Mouse (Mus musculus): ENCODE measurements around the gene Syne1. TPM values are rescaled to one million over a fixed set of nuclear protein-coding genes. Genes with fewer than 3 reads are reported as not detected.

The Syne1 gene
- total RNA-seq, 1 experiment from 2014 or later, result 63.5 TPM

DNA sequence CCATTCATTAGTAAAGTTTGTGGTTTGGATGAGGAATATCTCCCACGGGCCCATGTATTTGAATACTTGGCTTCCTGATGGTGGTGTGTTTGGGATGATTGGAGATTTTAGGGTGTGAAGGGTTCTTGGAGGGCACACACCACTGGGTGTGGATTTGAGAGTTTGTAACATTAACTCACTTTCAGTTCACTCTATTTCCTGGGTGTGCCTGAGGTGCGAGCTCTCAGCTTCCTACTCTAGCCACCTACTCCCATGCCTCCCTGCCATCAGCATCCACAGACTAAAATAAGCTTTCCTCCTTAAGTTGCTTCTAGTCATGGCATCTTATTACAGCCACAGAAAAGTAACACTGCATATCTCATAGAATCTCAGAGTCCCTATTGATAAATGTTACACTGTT, 101.3 kb downstream of the Syne1 start:
- no peak for ATAC-seq (replicated peaks; ENCODE audit: insufficient number of reproducible peaks, low FRiP score, low TSS enrichment, poor library complexity, severe bottlenecking)

DNA sequence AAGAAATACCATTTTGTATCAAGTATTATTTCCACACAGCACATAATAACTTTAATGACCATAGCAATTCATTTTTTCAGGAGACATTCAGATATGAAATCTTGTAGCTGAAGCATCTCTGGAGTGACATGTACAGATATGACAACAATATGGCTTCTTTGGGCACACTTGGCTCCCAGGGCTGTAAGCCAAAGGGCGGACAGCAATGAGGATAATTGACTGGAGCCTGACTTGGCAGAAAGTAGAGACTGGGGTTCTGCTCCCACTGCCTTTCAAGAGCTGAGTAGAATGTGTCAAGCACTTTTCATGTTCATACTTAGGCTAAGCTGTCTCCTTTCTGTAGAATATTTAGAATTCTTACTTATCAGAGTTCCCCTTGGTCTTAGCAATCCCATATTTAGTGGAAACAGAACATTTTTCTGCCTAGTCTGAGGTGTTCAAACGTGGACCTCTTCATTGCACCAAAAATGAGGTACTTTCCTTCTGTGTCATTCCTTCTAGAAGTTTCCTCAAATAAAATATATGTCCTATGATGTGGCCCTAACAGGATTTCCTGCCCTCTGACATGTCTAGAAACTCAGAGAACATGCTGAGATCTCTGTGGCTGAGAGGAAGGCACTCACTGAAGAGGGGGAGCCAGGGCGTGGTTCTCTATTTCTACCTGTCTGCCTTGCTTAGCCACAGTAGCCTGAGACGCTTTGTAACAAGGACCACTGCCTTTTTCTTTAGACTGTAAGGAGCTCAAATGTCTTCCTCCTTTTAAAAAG, 103.1 kb downstream of the Syne1 start:
- no peak for ATAC-seq (replicated peaks; ENCODE audit: insufficient number of reproducible peaks, low FRiP score, low TSS enrichment, poor library complexity, severe bottlenecking)

DNA sequence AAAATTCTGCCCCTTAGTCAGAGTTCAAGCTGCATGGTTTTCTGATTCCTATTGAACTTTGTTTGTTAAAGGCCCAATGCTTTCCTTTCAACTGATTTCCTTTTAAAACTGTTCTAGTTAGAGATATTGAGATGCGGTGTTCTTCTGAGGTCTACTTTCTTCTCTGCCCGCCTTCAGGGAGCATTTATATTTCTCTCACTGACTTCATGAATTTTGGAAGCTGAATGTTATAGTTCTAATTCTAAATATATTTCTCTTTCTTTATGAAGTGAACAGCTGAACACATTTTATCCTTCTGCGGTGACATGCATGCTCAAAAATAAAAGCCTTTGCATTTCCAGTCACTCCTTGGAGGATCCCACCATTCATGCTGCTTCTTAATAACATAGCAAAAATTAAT, 106.0 kb downstream of the Syne1 start:
- ATAC-seq (replicated peaks; ENCODE audit: insufficient number of reproducible peaks, low FRiP score, low TSS enrichment, poor library complexity, severe bottlenecking), result no peak

DNA sequence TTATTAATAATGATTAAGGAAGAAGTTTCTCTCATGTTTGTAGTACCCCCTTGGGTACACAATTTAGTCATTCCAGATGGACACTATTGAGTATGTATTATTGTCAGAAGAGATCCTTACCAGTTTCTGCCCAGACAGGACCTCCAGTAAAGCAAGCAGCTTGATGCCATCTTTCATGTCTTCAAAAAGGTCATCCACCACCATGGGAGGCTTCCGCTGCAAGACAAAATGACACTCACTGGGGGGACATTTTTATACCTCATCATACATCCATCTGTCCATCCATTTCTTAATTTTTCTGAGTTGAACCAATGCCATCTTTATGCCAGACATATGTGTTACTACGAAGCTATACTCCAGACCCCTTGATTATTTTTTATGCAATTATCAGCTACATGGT, 108.3 kb downstream of the Syne1 start:
- no peak for ATAC-seq (replicated peaks; ENCODE audit: insufficient number of reproducible peaks, low FRiP score, low TSS enrichment, poor library complexity, severe bottlenecking)

DNA sequence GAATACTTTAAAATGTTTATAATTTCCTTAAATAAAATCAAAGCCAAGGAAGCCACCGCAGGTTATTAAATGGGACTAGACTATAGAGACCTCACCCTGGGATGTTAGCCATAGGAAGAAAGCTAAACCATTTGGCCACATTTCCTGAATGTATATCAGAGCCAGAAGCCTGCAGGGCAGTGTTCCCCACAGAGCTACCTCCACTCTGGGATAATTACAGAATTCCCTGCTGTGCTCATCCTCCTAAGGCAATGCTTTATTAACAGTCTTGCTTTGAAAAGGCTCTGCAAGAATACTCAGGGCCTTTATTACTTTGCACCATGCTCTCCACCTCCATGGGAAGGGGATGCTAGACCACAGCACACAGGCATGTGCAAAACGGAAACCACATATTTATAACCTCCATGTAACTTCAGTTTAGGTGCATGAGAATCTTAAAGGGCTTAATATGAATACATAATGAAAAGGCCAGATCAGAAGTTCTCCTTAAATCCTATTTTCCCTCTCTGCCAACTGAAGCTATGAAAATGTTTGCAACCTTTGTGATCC, 111.4 kb downstream of the Syne1 start:
- ATAC-seq (replicated peaks; ENCODE audit: insufficient number of reproducible peaks, low FRiP score, low TSS enrichment, poor library complexity, severe bottlenecking), result no peak

DNA sequence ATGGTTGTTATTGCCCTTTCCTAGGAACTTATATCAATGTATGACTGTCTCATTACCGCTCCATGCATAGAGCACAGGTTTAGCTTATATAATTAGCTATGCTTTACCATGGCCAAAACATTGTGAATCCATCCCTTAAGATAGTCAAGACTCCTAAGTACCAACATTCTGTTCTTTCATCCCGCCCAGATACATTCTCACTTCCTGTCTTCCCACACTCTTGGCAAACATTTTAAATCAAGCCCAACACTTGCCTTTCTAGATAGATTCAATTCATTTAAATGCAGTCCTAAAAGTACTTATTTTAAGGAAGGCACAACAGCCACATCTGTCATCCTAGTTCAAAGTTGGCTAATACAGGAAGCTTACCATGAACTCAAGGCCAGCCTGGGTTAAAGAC, 113.5 kb downstream of the Syne1 start:
- ATAC-seq (replicated peaks; ENCODE audit: insufficient number of reproducible peaks, low FRiP score, low TSS enrichment, poor library complexity, severe bottlenecking), result no peak

DNA sequence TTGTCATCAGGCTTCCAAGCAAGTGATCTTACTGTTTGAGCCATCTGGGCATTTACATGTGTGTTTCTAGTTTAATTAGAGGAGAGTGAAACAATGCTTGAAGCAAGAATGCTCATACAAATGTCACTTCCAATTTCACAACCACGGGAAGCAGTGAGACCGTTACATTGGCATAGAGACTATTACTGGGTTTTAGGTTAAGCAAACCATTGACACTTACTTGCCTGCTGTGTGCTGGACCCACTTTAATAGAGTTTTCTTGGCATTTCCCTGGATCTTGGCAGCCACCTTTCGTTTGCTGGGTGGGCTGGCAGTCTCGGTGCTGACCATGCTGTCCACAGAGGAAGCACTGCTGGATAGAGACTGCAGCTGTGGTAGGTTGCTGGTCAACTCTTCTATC, 127.3 kb downstream of the Syne1 start:
- ATAC-seq (replicated peaks; ENCODE audit: insufficient number of reproducible peaks, low FRiP score, low TSS enrichment, poor library complexity, severe bottlenecking), result no peak

DNA sequence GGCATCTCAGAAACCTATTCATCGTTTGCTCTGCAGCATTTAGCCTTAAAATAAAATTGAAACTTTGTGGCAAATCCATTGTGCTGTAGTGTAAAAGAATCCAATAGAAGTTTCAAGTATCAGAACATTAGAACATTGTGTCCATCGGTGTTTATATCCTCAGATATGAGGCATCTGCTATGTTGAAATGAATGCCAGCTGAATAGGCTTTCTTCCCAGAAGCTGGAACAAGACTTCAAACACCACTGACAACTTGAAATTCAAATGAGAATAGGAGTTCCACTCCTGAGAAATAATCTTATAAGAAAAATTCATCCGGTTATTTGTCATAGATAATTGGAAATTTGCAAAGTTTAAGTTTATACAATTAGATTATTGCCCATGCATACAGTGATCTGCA, 135.6 kb downstream of the Syne1 start:
- ATAC-seq (replicated peaks; ENCODE audit: insufficient number of reproducible peaks, low FRiP score, low TSS enrichment, poor library complexity, severe bottlenecking), result no peak

DNA sequence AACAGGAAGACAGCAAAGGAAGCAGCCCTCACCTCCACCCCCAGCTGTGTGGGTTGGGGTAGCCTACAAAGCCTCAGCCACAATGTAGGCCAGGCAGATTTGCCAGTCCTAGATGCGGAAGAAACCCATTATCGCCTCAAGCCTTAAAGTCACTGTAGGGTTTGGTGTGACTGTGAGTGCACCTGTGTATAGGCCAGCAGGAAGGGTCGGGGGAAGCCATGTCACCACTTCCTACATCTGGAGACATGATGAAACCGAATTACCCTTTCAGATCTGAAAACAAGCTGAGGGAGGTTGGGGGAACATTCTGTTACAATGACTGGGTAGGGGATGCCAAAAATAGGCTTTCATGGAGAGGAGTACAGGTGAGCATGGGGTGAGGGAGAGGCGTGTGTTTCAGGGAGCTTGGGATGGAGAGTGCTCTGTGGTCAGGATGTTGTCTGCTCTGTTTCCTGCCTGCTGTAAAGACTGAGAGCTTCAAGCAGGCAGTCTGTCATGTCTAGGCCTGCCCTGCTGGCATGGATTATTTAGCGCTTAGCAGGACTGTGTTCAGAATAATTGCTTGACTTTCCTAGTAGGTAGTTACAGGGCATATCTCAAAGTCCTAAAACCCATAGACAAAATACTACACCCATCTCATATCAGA, 167.0 kb downstream of the Syne1 start:
- no peak for ATAC-seq (replicated peaks; ENCODE audit: insufficient number of reproducible peaks, low FRiP score, low TSS enrichment, poor library complexity, severe bottlenecking)

DNA sequence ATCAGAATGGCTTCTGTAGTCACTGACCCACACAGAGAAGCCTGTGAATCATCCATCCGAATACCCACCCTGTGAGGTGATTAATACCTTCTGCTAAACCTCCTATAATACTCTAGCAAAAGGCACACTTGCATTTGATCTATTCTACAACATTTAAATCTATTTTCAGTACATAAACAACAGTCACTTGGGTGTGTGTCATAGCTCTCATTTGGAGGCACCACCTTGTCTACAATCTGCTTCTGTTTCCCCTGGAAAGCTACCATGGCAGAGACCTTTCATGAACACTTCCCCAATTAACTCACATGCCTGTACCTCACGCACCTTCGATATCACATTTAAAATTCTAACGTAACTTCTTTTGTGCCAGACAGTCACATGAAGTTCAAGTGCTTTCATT, 169.7 kb downstream of the Syne1 start:
- no peak for ATAC-seq (replicated peaks; ENCODE audit: insufficient number of reproducible peaks, low FRiP score, low TSS enrichment, poor library complexity, severe bottlenecking)

DNA sequence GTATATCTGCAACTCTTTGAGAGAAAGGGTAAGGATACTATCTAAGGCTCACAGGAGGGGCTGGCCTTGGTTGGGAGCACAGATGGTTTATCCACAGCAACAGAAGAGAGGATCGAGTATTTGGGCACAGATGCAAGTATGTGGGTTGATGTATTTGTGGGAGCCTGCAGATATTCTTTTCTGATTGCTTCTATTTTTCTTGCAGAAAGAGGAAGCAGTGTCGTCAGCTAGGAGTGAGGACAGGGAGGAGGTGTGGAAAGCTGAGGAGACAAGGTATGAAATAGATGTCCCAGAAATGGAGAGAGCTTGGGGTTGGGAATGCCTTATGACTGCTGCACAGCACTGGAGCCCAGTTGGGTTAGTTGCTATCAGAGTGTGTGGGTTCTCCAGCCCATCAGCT, 172.3 kb downstream of the Syne1 start:
- ATAC-seq (replicated peaks; ENCODE audit: insufficient number of reproducible peaks, low FRiP score, low TSS enrichment, poor library complexity, severe bottlenecking), result no peak

DNA sequence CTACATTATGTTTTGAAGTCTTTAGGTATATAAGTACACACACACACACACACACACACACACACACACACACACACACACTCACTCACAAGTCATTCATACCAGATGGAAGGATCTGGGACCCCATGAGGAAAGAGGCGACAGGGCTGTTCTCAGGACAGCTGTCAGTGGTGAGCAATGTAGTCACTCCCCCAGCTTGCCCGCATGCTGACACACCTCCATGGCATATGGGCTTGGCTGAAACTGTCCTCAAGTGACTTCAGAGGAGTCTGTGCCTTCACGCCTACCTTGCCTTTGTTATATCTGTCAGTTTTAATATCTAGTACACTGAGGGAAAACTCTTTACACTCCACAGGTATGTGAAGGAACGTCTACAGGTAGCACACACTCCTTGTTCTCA, 181.7 kb downstream of the Syne1 start:
- no peak for ATAC-seq (replicated peaks; ENCODE audit: insufficient number of reproducible peaks, low FRiP score, low TSS enrichment, poor library complexity, severe bottlenecking)

DNA sequence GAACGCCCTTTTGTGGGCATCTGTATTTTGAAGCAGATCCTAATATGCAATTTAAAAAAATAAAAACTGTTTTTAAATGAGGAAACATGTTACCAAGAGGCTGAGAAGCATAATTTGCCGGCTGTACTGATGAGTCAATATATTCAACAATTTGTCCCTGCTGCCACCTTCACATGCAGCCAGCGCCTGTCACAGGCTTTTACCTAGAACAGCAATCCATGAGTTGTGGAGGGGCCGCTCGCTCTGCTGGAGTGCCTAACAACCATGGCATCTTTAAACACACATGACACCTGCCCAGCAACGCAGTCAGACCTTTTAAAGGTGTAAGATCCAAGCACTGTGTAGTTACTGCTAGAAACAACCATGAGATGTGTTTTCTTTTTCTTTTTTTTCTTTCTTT, 183.0 kb downstream of the Syne1 start:
- no peak for ATAC-seq (replicated peaks; ENCODE audit: insufficient number of reproducible peaks, low FRiP score, low TSS enrichment, poor library complexity, severe bottlenecking)

DNA sequence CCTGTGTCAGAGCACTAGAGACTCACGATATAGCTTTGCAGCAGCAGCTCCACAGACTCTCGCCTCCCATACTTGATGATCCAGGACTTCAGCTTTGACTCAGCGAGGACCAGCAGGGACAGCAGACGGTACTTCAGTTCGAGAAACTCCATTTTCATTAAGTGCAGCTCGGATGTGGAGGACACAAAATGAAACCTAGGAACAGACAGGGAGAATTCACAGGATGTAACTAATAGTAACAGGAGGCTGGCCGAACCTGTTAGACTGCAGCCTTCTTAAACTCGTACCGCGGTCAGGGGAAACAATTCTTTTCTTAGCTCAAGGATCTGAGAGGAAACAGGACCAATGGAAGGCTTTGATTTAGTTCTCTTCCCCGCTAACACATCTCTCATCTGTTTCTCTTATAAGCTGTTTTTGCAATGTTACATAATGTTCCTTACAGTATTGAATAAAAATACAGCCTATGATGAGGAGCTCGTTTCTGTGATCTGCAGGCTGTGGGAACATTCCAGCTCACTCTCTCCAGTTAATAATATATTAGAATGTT, 183.7 kb downstream of the Syne1 start:
- no peak for ATAC-seq (replicated peaks; ENCODE audit: insufficient number of reproducible peaks, low FRiP score, low TSS enrichment, poor library complexity, severe bottlenecking)

DNA sequence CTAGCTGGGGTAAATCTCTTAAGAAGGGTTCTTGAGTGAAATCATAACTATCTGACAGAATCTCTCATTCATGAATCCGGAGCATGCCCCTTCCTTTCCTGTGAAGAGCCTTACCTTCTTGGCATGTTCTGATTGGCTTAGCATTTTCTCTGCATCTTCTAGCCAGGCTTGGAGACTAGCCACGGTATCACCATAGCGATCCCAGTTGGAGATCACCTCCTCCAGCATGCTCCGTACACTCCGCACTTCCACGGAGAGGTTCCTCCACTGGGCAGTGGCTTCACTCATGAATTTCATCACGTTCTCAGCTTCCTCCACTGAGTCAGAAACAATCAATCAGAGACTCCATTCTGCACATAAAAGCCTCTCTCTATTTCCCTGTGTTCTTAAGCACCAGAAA, 190.7 kb downstream of the Syne1 start:
- ATAC-seq (replicated peaks; ENCODE audit: insufficient number of reproducible peaks, low FRiP score, low TSS enrichment, poor library complexity, severe bottlenecking), result no peak

DNA sequence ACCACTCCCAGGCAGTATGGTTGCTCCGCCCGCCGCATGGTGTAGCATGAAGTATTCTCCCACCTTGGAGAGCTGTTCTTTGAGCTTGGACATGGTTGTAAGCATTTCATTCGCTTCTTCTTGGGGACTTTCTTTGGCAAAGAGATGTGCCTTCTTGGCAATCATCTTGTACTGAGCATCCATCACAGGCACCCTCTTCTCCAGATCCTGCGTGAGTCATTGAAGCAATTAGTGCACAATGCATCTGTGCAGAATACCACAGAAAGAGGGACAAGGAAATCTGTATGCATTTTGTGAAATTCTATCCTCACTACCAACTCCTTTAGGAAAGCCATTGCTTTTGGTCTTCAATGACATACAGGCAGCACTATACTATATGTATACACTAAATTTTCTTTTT, 194.7 kb downstream of the Syne1 start:
- ATAC-seq (replicated peaks; ENCODE audit: insufficient number of reproducible peaks, low FRiP score, low TSS enrichment, poor library complexity, severe bottlenecking), result no peak

DNA sequence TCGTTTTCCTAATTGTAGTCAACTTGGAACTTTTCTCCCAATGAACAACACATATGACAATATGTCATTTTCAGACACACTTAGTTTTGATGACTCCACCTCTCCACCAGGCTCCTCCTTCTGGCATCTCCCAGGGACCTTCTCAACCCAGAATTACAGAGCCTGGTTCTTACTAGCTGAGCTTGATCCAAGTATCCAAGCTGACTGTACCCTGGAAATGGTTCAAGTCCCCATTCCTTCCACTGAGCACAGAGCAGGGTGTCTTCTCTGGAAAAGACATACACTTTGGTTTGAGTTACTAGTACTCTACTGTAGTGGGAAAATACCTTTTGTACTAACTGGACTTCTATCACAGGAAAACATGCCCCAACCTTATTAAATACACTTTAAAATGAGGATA, 197.9 kb downstream of the Syne1 start:
- no peak for ATAC-seq (replicated peaks; ENCODE audit: insufficient number of reproducible peaks, low FRiP score, low TSS enrichment, poor library complexity, severe bottlenecking)

DNA sequence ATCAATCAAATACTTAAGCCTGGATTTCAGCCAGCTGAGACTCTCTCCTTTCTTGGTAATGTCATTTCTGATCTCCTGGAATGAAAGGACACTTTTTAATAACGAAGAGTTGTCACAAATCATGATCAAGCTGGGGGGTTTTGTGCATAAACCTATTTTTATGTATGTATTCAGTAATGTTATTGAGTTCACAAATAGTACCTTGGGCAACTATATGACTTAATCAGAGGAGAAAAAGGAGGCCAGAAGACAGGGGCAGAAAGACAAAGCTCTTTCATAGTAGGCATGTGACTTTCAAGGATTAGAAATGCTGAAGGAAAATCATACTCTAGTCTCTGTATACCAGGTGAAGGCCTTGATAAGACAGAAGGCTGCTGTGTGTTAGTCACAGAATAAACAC, 204.4 kb downstream of the Syne1 start:
- ATAC-seq (replicated peaks; ENCODE audit: insufficient number of reproducible peaks, low FRiP score, low TSS enrichment, poor library complexity, severe bottlenecking), result no peak

DNA sequence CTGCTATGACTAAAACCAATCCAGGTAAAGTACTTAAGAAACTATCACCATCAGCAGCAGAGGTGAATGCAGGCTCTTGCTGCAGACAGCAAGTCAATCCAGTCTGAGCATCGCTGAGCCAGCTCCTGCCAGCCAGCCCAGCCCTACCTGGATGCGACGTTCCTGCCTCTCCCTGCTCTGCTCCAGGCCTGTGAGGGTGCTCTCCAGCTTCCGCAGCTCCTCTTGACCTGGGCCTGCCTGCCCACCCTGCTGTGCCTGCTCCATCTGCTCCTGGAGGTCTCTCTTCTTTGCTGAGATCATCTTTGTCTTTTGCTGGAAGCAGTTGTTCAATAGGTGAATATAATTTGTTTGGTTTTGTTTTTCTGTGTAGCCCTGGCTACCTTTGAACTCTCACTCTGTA, 208.1 kb downstream of the Syne1 start:
- ATAC-seq (replicated peaks; ENCODE audit: insufficient number of reproducible peaks, low FRiP score, low TSS enrichment, poor library complexity, severe bottlenecking), result no peak

DNA sequence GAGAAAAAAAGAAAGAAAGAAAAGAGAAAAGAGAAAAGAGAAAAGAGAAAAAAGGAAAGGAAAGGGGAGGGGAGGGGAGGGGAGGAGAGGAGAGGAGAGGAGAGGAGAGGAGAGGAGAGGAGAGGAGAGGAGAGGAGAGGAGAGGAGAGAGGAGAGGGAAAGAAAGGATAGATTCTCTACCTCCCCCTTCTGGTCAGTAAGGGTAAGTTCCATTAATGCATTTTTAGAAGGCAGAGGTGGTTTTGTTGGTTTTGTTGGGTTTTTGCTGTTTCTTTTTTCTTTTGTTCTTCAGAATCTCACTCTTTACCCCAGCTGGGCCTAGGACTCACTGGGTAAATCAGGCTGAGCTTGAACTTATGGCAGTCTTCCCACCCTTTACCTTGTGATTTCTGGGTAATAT, 214.9 kb downstream of the Syne1 start:
- ATAC-seq (replicated peaks; ENCODE audit: insufficient number of reproducible peaks, low FRiP score, low TSS enrichment, poor library complexity, severe bottlenecking), result no peak

All from monocyte, adult 5-6 weeks (primary cell).